Mouse (Mus musculus) forebrain, embryonic 13.5 days (tissue): ENCODE results near the gene Hist4h4. TPM values are rescaled to one million over a fixed set of nuclear protein-coding genes. Genes with fewer than 3 reads are reported as not detected.

Source experiments
- ATAC-seq: fragments of 200-750 bp; cut with Nextera tagmentation; 2 replicates; pipeline ENCODE4 v1.8.0; 2017
- H3K27ac ChIP-seq: fragments of 300-500 bp; sonication (generic); 2 replicates; pipeline ENCODE4 v1.5.1; 2015; ENCODE audit warnings: inconsistent platforms, mild to moderate bottlenecking, moderate library complexity
- H3K27me3 ChIP-seq: fragments of 300-500 bp; sonication (generic); 2 replicates; pipeline ENCODE4 v1.6.1; 2015; ENCODE audit warnings: mild to moderate bottlenecking, inconsistent platforms
- H3K36me3 ChIP-seq: fragments of 300-500 bp; sonication (generic); 2 replicates; pipeline ENCODE4 v1.6.1; 2015; ENCODE audit warnings: mild to moderate bottlenecking, inconsistent platforms; ENCODE audit not compliant: poor library complexity, severe bottlenecking
- H3K4me1 ChIP-seq: fragments of 300-500 bp; sonication (generic); 2 replicates; pipeline ENCODE4 v1.6.1; 2015; ENCODE audit warnings: inconsistent platforms
- H3K4me2 ChIP-seq: fragments of 300-500 bp; sonication (generic); 2 replicates; pipeline ENCODE4 v1.6.1; 2015; ENCODE audit warnings: inconsistent platforms, mild to moderate bottlenecking, moderate library complexity
- H3K4me3 ChIP-seq: fragments of 300-500 bp; sonication (generic); 2 replicates; pipeline ENCODE4 v1.5.1; 2015; ENCODE audit warnings: mild to moderate bottlenecking, inconsistent platforms
- H3K9ac ChIP-seq: fragments of 300-500 bp; sonication (generic); 2 replicates; pipeline ENCODE4 v1.6.1; 2015; ENCODE audit warnings: mild to moderate bottlenecking, inconsistent platforms
- H3K9me3 ChIP-seq: fragments of 300-500 bp; sonication (generic); replicated peaks from 2 replicates; pipeline ENCODE4 v1.6.1; 2016; ENCODE audit warnings: inconsistent platforms
- WGBS: fragments of 180-500 bp; shearing (Covaris S2); methylation state at CpG from one replicate; pipeline ENCODE4 v1.1.7; 2015; 5-methylcytosine and 5-hydroxymethylcytosine counted together
- microRNA-seq: library from miRNA; unstranded; fragments of <30 nt; microRNA quantifications from one replicate; pipeline ENCODE4, GENCODE M21; 2016
- polyA plus RNA-seq: library from polyadenylated mRNA; unstranded; fragments of >200 nt; fragmentation: Nextera tagmentation; extraction: Ambion mirVana; gene quantifications from 2 replicates; pipeline ENCODE4 v1.2.1, GENCODE M21; 2015

Hist4h4 gene
- polyA plus RNA-seq, 1 experiment from 2014 or later, result 1.2 TPM

- H3K36me3 ChIP-seq, result no peaks in the 10 kb centered on the region
- H3K27me3 ChIP-seq, result no peaks in the 10 kb centered on the region
- no peaks in the 10 kb centered on the region for H3K4me1 ChIP-seq
- H3K4me3 ChIP-seq, result no peak overlapping the region
- 89% methylated on average over 8 of the region's 8 CpGs for WGBS
- H3K27ac ChIP-seq, result no peak overlapping the region
- no peaks in the 10 kb centered on the region for H3K9me3 ChIP-seq
- no peak for ATAC-seq
- no peak overlapping the region for H3K4me2 ChIP-seq
- no peak overlapping the region for H3K9ac ChIP-seq
These were observed 35.1 kb downstream of the Hist4h4 start for GRCm38 (mm10) chr6:136769143-136769542.

GRCm38 (mm10) chr6:136763912-136764311 is 40.3 kb downstream of the Hist4h4 start:
- ATAC-seq, result no peak
- Histone ChIP-seq H3K4me2 (no peak overlapping the region), H3K27ac (no peak overlapping the region), H3K9ac (no peak overlapping the region), H3K4me3 (no peak overlapping the region), H3K27me3 (no peaks in the 10 kb centered on the region), H3K9me3 (no peaks in the 10 kb centered on the region), H3K36me3 (no peaks in the 10 kb centered on the region), H3K4me1 (no peaks in the 10 kb centered on the region)
- WGBS, result 85% methylated on average over 1 of the region's 1 CpGs

Small RNA genes within 50 kb of the gene (microRNA-seq; reads per million reads assigned to microRNA genes)
- gene Gm44364, result not detected

Other genes starting within 250 kb of the Hist4h4 start
- gene Plbd1, start 142.5 kb downstream of the Hist4h4 start, polyA plus RNA-seq, result 0.28 and 0.33 TPM in 2 replicates
- 0.13 TPM in 2 replicates for gene Gucy2c, start 22.6 kb downstream of the Hist4h4 start, polyA plus RNA-seq
- gene H2afj, start 3.8 kb upstream of the Hist4h4 start, polyA plus RNA-seq, result 125 and 140 TPM in 2 replicates
- 0.85 and 1.9 TPM in 2 replicates for gene BC049715, start 23.2 kb upstream of the Hist4h4 start, polyA plus RNA-seq
- gene Wbp11, start 23.8 kb upstream of the Hist4h4 start, polyA plus RNA-seq, result 94.5 and 98.8 TPM in 2 replicates
- gene Smco3, start 31.0 kb upstream of the Hist4h4 start, polyA plus RNA-seq, result not detected in 2 replicates
- 0.08 TPM in 1 of 2 replicates, not detected in the other for gene Art4, start 53.3 kb upstream of the Hist4h4 start, polyA plus RNA-seq
- 3.0 and 3.3 TPM in 2 replicates for gene Mgp, start 71.4 kb upstream of the Hist4h4 start, polyA plus RNA-seq
- 0.22 TPM in 1 of 2 replicates, not detected in the other for gene Erp27, start 117.8 kb upstream of the Hist4h4 start, polyA plus RNA-seq
- 0.03 TPM in 1 of 2 replicates, not detected in the other for gene Pde6h, start 119.4 kb upstream of the Hist4h4 start, polyA plus RNA-seq
- 11.0 and 11.5 TPM in 2 replicates for gene Arhgdib, start 137.5 kb upstream of the Hist4h4 start, polyA plus RNA-seq